Mouse (Mus musculus) midbrain, embryonic 13.5 days (tissue): ENCODE measurements around the gene Foxd4. TPM values are rescaled to one million over a fixed set of nuclear protein-coding genes. Genes with fewer than 3 reads are reported as not detected.

Source experiments
- ATAC-seq: fragments of 200-750 bp; cut with Nextera tagmentation; 2 replicates; pipeline ENCODE4 v1.8.0; 2017; ENCODE audit warnings: mild to moderate bottlenecking, moderate TSS enrichment, moderate library complexity
- H3K27ac ChIP-seq: fragments of 300-500 bp; sonication (generic); 2 replicates; pipeline ENCODE4 v1.5.1; 2015; ENCODE audit warnings: inconsistent platforms, mild to moderate bottlenecking, moderate library complexity
- H3K27me3 ChIP-seq: fragments of 300-500 bp; sonication (generic); 2 replicates; pipeline ENCODE4 v1.6.1; 2015; ENCODE audit warnings: mild to moderate bottlenecking, inconsistent platforms
- H3K36me3 ChIP-seq: fragments of 300-500 bp; sonication (generic); 2 replicates; pipeline ENCODE4 v1.6.1; 2015; ENCODE audit warnings: mild to moderate bottlenecking, inconsistent platforms
- H3K4me1 ChIP-seq: fragments of 300-500 bp; sonication (generic); replicated peaks from 2 replicates; pipeline ENCODE4 v1.6.1; 2015; ENCODE audit warnings: inconsistent platforms
- H3K4me2 ChIP-seq: fragments of 300-500 bp; sonication (generic); replicated peaks from 2 replicates; pipeline ENCODE4 v1.6.1; 2015; ENCODE audit warnings: moderate library complexity, mild to moderate bottlenecking, inconsistent platforms
- H3K4me3 ChIP-seq: fragments of 300-500 bp; sonication (generic); replicated peaks from 2 replicates; pipeline ENCODE4 v1.5.1; 2015; ENCODE audit warnings: mild to moderate bottlenecking, inconsistent platforms
- H3K9ac ChIP-seq: fragments of 300-500 bp; sonication (generic); replicated peaks from 2 replicates; pipeline ENCODE4 v1.6.1; 2015; ENCODE audit warnings: mild to moderate bottlenecking, inconsistent platforms
- H3K9me3 ChIP-seq: fragments of 300-500 bp; sonication (generic); 2 replicates; pipeline ENCODE4 v1.6.1; 2016; ENCODE audit warnings: mild to moderate bottlenecking, inconsistent platforms
- WGBS: fragments of 180-500 bp; shearing (Covaris S2); methylation state at CpG from one replicate; pipeline ENCODE4 v1.1.7; 2015; 5-methylcytosine and 5-hydroxymethylcytosine counted together
- microRNA-seq: library from miRNA; unstranded; fragments of <30 nt; microRNA quantifications from one replicate; pipeline ENCODE4, GENCODE M21; 2016
- polyA plus RNA-seq: library from polyadenylated mRNA; unstranded; fragments of >200 nt; fragmentation: Nextera tagmentation; extraction: Ambion mirVana; gene quantifications from 2 replicates; pipeline ENCODE4 v1.2.1, GENCODE M21; 2015

The Foxd4 gene
- polyA plus RNA-seq, 1 experiment from 2014 or later = 0.13 TPM

DNA sequence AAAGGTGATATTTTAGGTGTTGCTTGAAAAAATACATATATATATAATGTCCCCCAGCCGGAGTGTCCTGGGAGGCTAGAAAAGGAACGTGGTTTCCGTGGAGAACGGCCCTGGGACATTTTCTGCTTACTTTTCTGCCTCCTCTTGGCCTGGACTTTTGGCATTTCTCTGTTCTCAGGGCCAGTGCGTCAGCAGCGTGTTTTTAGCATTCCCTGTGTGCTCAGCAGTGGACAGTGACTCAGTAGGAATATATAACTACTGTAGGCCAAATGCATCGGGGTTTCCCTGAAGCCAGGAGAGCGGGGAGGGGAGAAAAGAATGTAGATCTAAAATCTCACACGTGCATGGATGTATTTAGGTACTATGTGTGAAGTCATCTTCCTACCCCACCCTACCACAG, 35.6 kb downstream of the Foxd4 start:
- H3K9me3 ChIP-seq = no peaks in the 10 kb centered on the region
- no peak overlapping the region for H3K4me2 ChIP-seq
- no peak for ATAC-seq
- H3K9ac ChIP-seq = no peak overlapping the region
- H3K4me3 ChIP-seq = no peak overlapping the region
- 88% methylated on average over 9 of the region's 9 CpGs for WGBS
- peaks cover 7% of the 10 kb centered on the region for H3K4me1 ChIP-seq
- no peaks in the 10 kb centered on the region for H3K36me3 ChIP-seq
- H3K27me3 ChIP-seq = peaks cover 54% of the 10 kb centered on the region
- H3K27ac ChIP-seq = no peak overlapping the region

- no peak within 1 kb of the TSS for H3K27ac ChIP-seq
- H3K4me3 ChIP-seq = peak within 1 kb of the TSS; percentile 42
- H3K9ac ChIP-seq = peak within 1 kb of the TSS; percentile 60
- peak within 1 kb of the TSS; percentile 73 for H3K4me2 ChIP-seq
- H3K4me1 ChIP-seq = peaks cover 7% of the 10 kb centered on the region
- H3K9me3 ChIP-seq = no peaks in the 10 kb centered on the region
- H3K27me3 ChIP-seq = peaks cover 44% of the 10 kb centered on the region
- H3K36me3 ChIP-seq = no peaks in the 10 kb centered on the region
- WGBS = 1% methylated on average over 37 of the region's 39 CpGs
- ATAC-seq = peak; percentile 56; the same call in 1 of the 2 replicates
Measured at GRCm38 (mm10) chr19:24861612-24862451, 39.2 kb downstream of the Foxd4 start, which contains the start of gene Pgm5. Gene Pgm5 (minus strand): TSS chr19:24861855.

DNA sequence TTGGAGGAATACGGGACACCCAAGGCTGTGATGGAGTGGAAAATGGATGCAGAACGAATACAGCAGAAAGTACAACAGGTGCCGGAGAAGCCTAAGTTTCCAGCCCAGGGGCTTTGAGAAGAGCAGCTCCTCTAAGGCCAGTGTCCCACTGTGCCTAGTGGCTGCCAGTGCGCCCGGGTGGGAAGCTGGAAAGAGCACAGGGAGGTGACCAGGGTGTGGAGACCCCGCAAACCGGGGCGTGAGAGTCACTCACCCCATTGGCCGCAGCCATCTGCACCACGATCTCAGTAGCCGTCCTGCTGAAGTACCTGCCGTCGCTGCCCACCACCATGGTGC, 39.8 kb downstream of the Foxd4 start:
- peak; percentile 24; the same call in 1 of the 2 replicates for ATAC-seq
- Histone ChIP-seq H3K27ac (no peak overlapping the region), H3K9ac (peak overlapping the region; percentile 60), H3K4me1 (peaks cover 7% of the 10 kb centered on the region), H3K4me3 (peak overlapping the region; percentile 42), H3K36me3 (no peaks in the 10 kb centered on the region), H3K9me3 (no peaks in the 10 kb centered on the region), H3K27me3 (peaks cover 44% of the 10 kb centered on the region), H3K4me2 (peak overlapping the region; percentile 73)
- 19% methylated on average over 13 of the region's 13 CpGs for WGBS

GRCm38 (mm10) chr19:24851456-24852315, 49.3 kb downstream of the Foxd4 start:
- Histone ChIP-seq H3K27ac (no peak overlapping the region), H3K4me1 (0 out of 2 replicates have a peak, but pooled peaks cover 8% of the 10 kb centered on the region), H3K36me3 (no peaks in the 10 kb centered on the region), H3K27me3 (no peaks in the 10 kb centered on the region), H3K9ac (no peak overlapping the region), H3K4me3 (no peak overlapping the region), H3K9me3 (no peaks in the 10 kb centered on the region), H3K4me2 (peak overlapping the region; percentile 25)
- ATAC-seq = peak; percentile 58; the same call in 1 of the 2 replicates
- WGBS = 74% methylated on average over 21 of the region's 21 CpGs

Small RNA genes lying within 50 kb of the gene (microRNA-seq; reads per million reads assigned to microRNA genes)
- not detected for gene Mir3084-1

Other genes with a start within 250 kb of the Foxd4 start
- gene Tmem252, start 227.2 kb downstream of the Foxd4 start, polyA plus RNA-seq = 0.76 and 1.1 TPM in 2 replicates
- gene Pgm5, start 39.3 kb downstream of the Foxd4 start, polyA plus RNA-seq = 0.30 and 0.31 TPM in 2 replicates
- 227 and 245 TPM in 2 replicates for gene Gm10053, start 25.5 kb downstream of the Foxd4 start, polyA plus RNA-seq
- 16.3 and 18.7 TPM in 2 replicates for gene Cbwd1, start 60.4 kb upstream of the Foxd4 start, polyA plus RNA-seq
- gene Dock8, start 98.3 kb upstream of the Foxd4 start, polyA plus RNA-seq = 0.45 and 0.46 TPM in 2 replicates